Mouse (Mus musculus) heart, postnatal 0 days (tissue): ENCODE results near the gene Crygn. TPM values are rescaled to one million over a fixed set of nuclear protein-coding genes. Genes with fewer than 3 reads are reported as not detected.
A peak's percentile ranks its signal among the peaks of the same experiment; 100 is the strongest.

Source experiments
- ATAC-seq: fragments of 200-750 bp; cut with Nextera tagmentation; 2 replicates; pipeline ENCODE4 v1.8.0; 2017; ENCODE audit warnings: low read depth, moderate number of reproducible peaks, moderate library complexity; ENCODE audit not compliant: insufficient read depth
- DNase-seq: peaks from one replicate; pipeline ENCODE4 v3.0.0-alpha.2; 2016; ENCODE audit warnings: low spot score
- H3K27ac ChIP-seq: fragments of 300-500 bp; sonication (generic); 2 replicates; pipeline ENCODE4 v1.5.1; 2014; ENCODE audit warnings: low read depth, mild to moderate bottlenecking
- H3K27me3 ChIP-seq: fragments of 300-500 bp; sonication (generic); 2 replicates; pipeline ENCODE4 v1.6.1; 2014; ENCODE audit warnings: low read length, mixed read lengths; ENCODE audit not compliant: control insufficient read depth, insufficient read depth
- H3K36me3 ChIP-seq: fragments of 300-500 bp; sonication (generic); replicated peaks from 2 replicates; pipeline ENCODE4 v1.6.1; 2014; ENCODE audit warnings: low read length, mixed read lengths; ENCODE audit not compliant: control insufficient read depth, insufficient read depth
- H3K4me1 ChIP-seq: fragments of 300-500 bp; sonication (generic); 2 replicates; pipeline ENCODE4 v1.6.1; 2014; ENCODE audit warnings: antibody characterized with exemption; ENCODE audit not compliant: control insufficient read depth, insufficient read depth
- H3K4me2 ChIP-seq: fragments of 300-500 bp; sonication (generic); 2 replicates; pipeline ENCODE4 v1.6.1; 2014; ENCODE audit warnings: low read depth, mild to moderate bottlenecking, low read length, moderate library complexity
- H3K4me3 ChIP-seq: fragments of 300-500 bp; sonication (generic); 2 replicates; pipeline ENCODE4 v1.5.1; 2014; ENCODE audit warnings: low read depth, low read length
- H3K9ac ChIP-seq: fragments of 300-500 bp; sonication (generic); replicated peaks from 2 replicates; pipeline ENCODE4 v1.6.1; 2014; ENCODE audit warnings: low read depth, low read length, mixed read lengths
- H3K9me3 ChIP-seq: fragments of 300-500 bp; sonication (generic); replicated peaks from 2 replicates; pipeline ENCODE4 v1.6.1; 2016; ENCODE audit warnings: low read length; ENCODE audit not compliant: control insufficient read depth
- CTCF ChIP-seq: IDR thresholded peaks from 2 replicates; pipeline ENCODE4 v1.5.1; 2016; ENCODE audit warnings: antibody characterized with exemption, control low read depth, low read depth
- EP300 ChIP-seq: IDR thresholded peaks from 2 replicates; pipeline ENCODE4 v1.6.1; 2016; ENCODE audit warnings: antibody characterized with exemption, low read depth
- WGBS: fragments of 180-500 bp; shearing (Covaris S2); extraction: QIAGEN DNeasy Blood & Tissue Kit; methylation state at CpG from one replicate; pipeline ENCODE4 v1.1.7; 2014; 5-methylcytosine and 5-hydroxymethylcytosine counted together
- polyA plus RNA-seq: library from polyadenylated mRNA; unstranded; fragments of >200 nt; fragmentation: Nextera tagmentation; extraction: Ambion mirVana; gene quantifications from 2 replicates; pipeline ENCODE4 v1.2.1, GENCODE M21; 2015
- total RNA-seq: library from RNA; depleted of rRNA; stranded (reverse); fragments of >200 nt; gene quantifications from 2 replicates; pipeline ENCODE4 v1.2.3, GENCODE M21; 2014; ENCODE audit warnings: low replicate concordance

Gene Crygn
- total and polyA plus RNA-seq, 2 experiments from 2014 or later: 3.9 TPM; not detected in 1

GRCm38 (mm10) chr5:24797858-24798257 is 40.0 kb upstream of the Crygn start:
- Histone ChIP-seq H3K4me1 (no peaks in the 10 kb centered on the region), H3K4me2 (no peak overlapping the region), H3K27me3 (no peaks in the 10 kb centered on the region), H3K36me3 (peaks cover 12% of the 10 kb centered on the region), H3K9me3 (no peaks in the 10 kb centered on the region), H3K27ac (no peak overlapping the region), H3K9ac (no peak overlapping the region), H3K4me3 (no peak overlapping the region)
- 52% methylated on average over 7 of the region's 7 CpGs for WGBS
- no peak for TF ChIP-seq EP300
- no peak for TF ChIP-seq CTCF
- DNase-seq: no peak
- no peak for ATAC-seq

DNA sequence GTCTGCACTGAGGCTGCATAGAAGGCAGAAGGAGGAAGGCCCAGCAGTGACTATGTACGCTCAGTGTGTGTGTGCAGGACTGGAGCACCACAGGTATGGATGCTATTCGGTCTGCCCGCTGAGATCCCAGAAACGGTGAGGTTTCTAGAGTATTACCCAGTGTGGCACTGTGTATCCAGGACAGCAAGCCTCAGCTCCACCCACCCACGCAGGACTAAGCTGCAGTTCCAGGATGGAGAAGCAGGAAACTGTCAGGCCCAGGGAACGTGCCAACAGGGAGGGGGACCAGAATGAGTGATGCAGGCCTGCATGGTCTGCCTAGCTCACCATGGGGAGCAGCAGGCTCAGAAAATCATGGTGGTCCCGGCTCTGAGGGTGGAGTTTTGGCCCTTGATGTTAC is 35.2 kb upstream of the Crygn start:
- ATAC-seq: no peak
- no peaks in the 10 kb centered on the region for H3K9me3 ChIP-seq
- no peaks in the 10 kb centered on the region for H3K36me3 ChIP-seq
- TF ChIP-seq EP300 (no peak), CTCF (no peak)
- H3K9ac ChIP-seq: no peak overlapping the region
- no peaks in the 10 kb centered on the region for H3K27me3 ChIP-seq
- WGBS: 67% methylated on average over 7 of the region's 7 CpGs
- no peak for DNase-seq
- H3K4me3 ChIP-seq: no peak overlapping the region
- no peak overlapping the region for H3K4me2 ChIP-seq
- no peaks in the 10 kb centered on the region for H3K4me1 ChIP-seq
- H3K27ac ChIP-seq: no peak overlapping the region

DNA sequence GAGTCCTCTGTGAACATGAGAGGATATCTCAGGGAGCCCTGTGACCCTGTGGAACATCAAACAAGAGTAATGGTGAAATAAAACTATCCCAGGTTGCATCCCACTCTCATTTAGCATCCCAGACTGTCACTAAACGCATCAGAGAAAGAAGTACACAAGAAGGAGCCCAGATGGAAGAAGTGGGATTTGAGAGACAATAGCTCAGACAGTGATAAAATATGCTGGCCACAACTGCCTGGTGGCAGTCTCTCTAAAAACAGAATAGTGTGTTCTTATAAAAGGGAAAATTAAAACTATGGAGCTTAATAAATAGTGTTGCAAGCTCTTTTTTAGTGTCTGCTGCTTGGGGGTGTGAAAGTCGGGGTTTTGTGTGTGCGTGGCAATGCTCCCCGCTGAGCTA is 25.1 kb upstream of the Crygn start:
- Histone ChIP-seq H3K27me3 (no peaks in the 10 kb centered on the region), H3K4me1 (0 out of 2 replicates have a peak, but pooled peaks cover 5% of the 10 kb centered on the region), H3K36me3 (no peaks in the 10 kb centered on the region), H3K4me3 (no peak overlapping the region), H3K9ac (no peak overlapping the region), H3K9me3 (peaks cover 16% of the 10 kb centered on the region), H3K27ac (no peak overlapping the region), H3K4me2 (no peak overlapping the region)
- 80% methylated on average over 4 of the region's 4 CpGs for WGBS
- TF ChIP-seq EP300 (no peak), CTCF (no peak)
- ATAC-seq (no peak), DNase-seq (no peak)

DNA sequence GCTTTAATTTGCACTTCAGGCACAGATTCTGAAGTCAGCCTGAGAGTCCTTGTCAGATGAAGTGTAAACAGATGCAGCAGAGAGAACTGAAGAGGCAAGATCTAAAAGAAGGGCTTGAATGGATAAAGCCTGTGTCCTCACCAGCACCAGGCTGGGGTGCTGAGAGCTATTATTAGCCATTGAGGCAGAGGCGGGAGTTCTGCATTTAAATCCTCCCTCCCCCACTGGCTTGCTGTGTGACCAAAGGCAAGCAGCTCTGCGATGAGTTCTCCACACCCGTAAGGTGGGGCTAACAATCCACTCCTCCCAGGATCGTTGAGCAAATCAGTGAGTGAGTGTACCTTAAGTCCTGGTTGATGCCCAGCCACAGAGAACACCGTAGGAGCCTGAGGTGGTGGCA is 23.2 kb upstream of the Crygn start:
- TF ChIP-seq CTCF: no peak
- no peak for TF ChIP-seq EP300
- H3K4me3 ChIP-seq: no peak overlapping the region
- 0 out of 2 replicates have a peak, but pooled peaks cover 5% of the 10 kb centered on the region for H3K4me1 ChIP-seq
- peak overlapping the region; percentile 35 for H3K4me2 ChIP-seq
- H3K27ac ChIP-seq: no peak overlapping the region; the same call in 1 of the 2 replicates
- DNase-seq (peak; percentile 39), ATAC-seq (peak; percentile 79)
- no peaks in the 10 kb centered on the region for H3K36me3 ChIP-seq
- 8% methylated on average over 5 of the region's 5 CpGs for WGBS
- peaks cover 16% of the 10 kb centered on the region for H3K9me3 ChIP-seq
- H3K9ac ChIP-seq: no peak overlapping the region
- no peaks in the 10 kb centered on the region for H3K27me3 ChIP-seq

DNA sequence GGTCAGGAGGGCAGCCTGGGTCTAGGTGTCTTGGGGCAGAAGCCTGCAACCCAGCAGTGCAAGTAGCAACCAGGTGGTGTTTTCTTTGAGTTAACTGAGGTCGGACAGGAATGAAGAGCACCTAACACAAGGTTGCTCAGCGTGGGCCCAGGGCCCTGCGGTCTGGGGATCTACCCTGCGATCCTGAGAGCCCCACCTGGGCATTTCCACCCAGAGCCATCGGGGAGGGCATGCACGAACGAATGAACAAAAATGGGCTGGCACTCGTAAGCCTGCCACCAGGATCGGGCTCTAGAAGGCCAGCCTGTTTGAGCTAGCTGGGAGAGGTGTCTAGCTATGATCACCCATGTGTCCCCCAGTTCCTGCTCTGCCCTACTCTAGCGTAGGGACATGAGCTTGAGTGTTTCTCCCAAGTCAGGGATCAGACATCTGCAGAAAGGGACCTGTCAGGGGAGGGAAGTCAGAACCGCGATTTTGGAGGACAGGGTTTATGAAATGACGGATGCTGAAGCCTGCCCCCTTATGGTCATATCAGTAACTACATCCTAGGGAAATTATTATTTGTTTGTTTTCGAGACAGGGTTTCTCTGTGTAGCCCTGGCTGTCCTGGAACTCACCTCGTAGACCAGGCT is 22.2 kb upstream of the Crygn start:
- H3K4me1 ChIP-seq: 0 out of 2 replicates have a peak, but pooled peaks cover 5% of the 10 kb centered on the region
- H3K27ac ChIP-seq: no peak overlapping the region
- ATAC-seq (peak; percentile 53; the same call in 1 of the 2 replicates), DNase-seq (peak; percentile 57)
- no peak overlapping the region for H3K4me3 ChIP-seq
- no peak overlapping the region for H3K4me2 ChIP-seq
- TF ChIP-seq CTCF: peak; percentile 68
- no peak for TF ChIP-seq EP300
- H3K9ac ChIP-seq: no peak overlapping the region
- peaks cover 9% of the 10 kb centered on the region for H3K9me3 ChIP-seq
- no peaks in the 10 kb centered on the region for H3K36me3 ChIP-seq
- no peaks in the 10 kb centered on the region for H3K27me3 ChIP-seq
- 51% methylated on average over 15 of the region's 15 CpGs for WGBS

DNA sequence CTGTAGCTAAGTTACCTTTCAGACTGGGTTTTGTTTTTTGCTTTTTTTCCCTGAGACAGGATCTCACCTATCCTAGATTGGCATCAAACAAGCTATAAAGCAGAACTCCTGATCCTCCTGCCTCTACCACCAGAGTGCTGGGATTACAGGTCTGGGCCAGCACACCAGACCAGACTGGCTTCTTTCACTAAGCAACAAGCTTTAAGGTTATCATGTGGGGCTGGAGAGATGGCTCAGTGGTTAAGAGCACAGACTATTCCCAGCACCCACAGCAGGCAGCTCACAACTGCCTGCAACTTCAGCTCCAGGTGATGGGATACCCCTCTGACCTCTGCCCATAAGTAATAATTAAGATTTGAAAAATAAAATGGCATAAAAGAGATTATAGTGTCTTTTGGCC is 21.5 kb upstream of the Crygn start:
- Histone ChIP-seq H3K9ac (no peak overlapping the region), H3K4me1 (0 out of 2 replicates have a peak, but pooled peaks cover 5% of the 10 kb centered on the region), H3K9me3 (0 out of 2 replicates have a peak, but pooled peaks cover 2% of the 10 kb centered on the region), H3K36me3 (no peaks in the 10 kb centered on the region), H3K4me2 (no peak overlapping the region), H3K27ac (no peak overlapping the region), H3K27me3 (no peaks in the 10 kb centered on the region), H3K4me3 (no peak overlapping the region)
- no peak for TF ChIP-seq EP300
- DNase-seq (no peak), ATAC-seq (no peak)
